ENCODE assay signal across 8 mouse cellular contexts in genomic region chr6:92784782-92785181, GRCm38 (mm10). TPM values are rescaled to one million over a fixed set of nuclear protein-coding genes. Genes with fewer than 3 reads are reported as not detected.
DNase-seq lines count a peak whose midpoint lies in the region; ATAC-seq and TF ChIP-seq lines count a peak whose summit lies in the region.

No protein-coding gene starts in this region.

- no peak for TF ChIP-seq POLR2A in testis, adult 2 months (IDR thresholded peaks at IDR 0.05; ENCODE audit: control insufficient read depth, low read depth, low read length)
- TF ChIP-seq POLR2A in lung, adult 2 months (IDR thresholded peaks at IDR 0.05; ENCODE audit: borderline replicate concordance, extremely low read depth, low read depth, low read length), result no peak

- no peak overlapping the region for H3K4me3 ChIP-seq in testis, adult 2 months (ENCODE audit: control insufficient read depth, low read depth, low read length)
- H3K4me3 ChIP-seq in forebrain, embryonic 11.5 days (ENCODE audit: low read depth, low read length), result no peak overlapping the region
- no peak overlapping the region for H3K4me3 ChIP-seq in lung, adult 2 months (replicated peaks; ENCODE audit: extremely low read depth, low read depth, low read length)

- no peaks in the 10 kb centered on the region for H3K27me3 ChIP-seq in testis, adult 2 months (ENCODE audit: control insufficient read depth, insufficient read depth, low read length)
- H3K27me3 ChIP-seq in forebrain, embryonic 11.5 days (ENCODE audit: control insufficient read depth, insufficient read depth, low read length), result 0 out of 2 replicates have a peak, but pooled peaks cover 2% of the 10 kb centered on the region

- H3K4me2 ChIP-seq in forebrain, embryonic 11.5 days (ENCODE audit: low read depth, low read length, severe bottlenecking), result no peak overlapping the region

- TF ChIP-seq CTCF in testis, adult 2 months (IDR thresholded peaks at IDR 0.05; ENCODE audit: control insufficient read depth, insufficient read depth, insufficient replicate concordance, low read depth, low read length), result peak; percentile 71; the same call in 1 of the 2 replicates
- TF ChIP-seq CTCF in lung, adult 2 months (IDR thresholded peaks at IDR 0.05; ENCODE audit: insufficient read depth, low read length), result peak; percentile 79

- peaks cover 2% of the 10 kb centered on the region for H3K4me1 ChIP-seq in testis, adult 2 months (ENCODE audit: control insufficient read depth, insufficient read depth, low read length)
- peaks cover 3% of the 10 kb centered on the region; the same call in 1 of the 2 replicates for H3K4me1 ChIP-seq in forebrain, embryonic 11.5 days (replicated peaks; ENCODE audit: control insufficient read depth, insufficient read depth, low read length)
- H3K4me1 ChIP-seq in lung, adult 2 months (ENCODE audit: control insufficient read depth, insufficient read depth, low read length), result no peaks in the 10 kb centered on the region

- no peaks in the 10 kb centered on the region for H3K9me3 ChIP-seq in forebrain, embryonic 11.5 days (ENCODE audit: control insufficient read depth, low read length)

- peak; percentile 15 for DNase-seq in CD4-positive, CD25-positive, alpha-beta regulatory T cell, adult 2 months (ENCODE audit: low read depth, low spot score)
- no peak for DNase-seq in testis, postnatal 14 days (ENCODE audit: low spot score)
- peak; percentile 81 for DNase-seq in forebrain, embryonic 11.5 days (ENCODE audit: low spot score)
- peak; percentile 20 for DNase-seq in hindlimb bud, embryonic 11.5 days (ENCODE audit: extremely low spot score, low read depth, low spot score)
- peak; percentile 55 for DNase-seq in lung, adult 2 months
- DNase-seq in right cerebral cortex, adult 18-20 months, result peak; percentile 29

- 12% methylated on average over 7 of the region's 7 CpGs for whole genome bisulfite sequencing in forebrain, embryonic 11.5 days
- 26% methylated on average over 7 of the region's 7 CpGs for WGBS in lung, adult 2 months

- no peak overlapping the region for H3K9ac ChIP-seq in forebrain, embryonic 11.5 days (ENCODE audit: low read length)

- H3K36me3 ChIP-seq in testis, adult 2 months (ENCODE audit: control insufficient read depth, insufficient read depth, low read length), result no peaks in the 10 kb centered on the region
- H3K36me3 ChIP-seq in forebrain, embryonic 11.5 days (ENCODE audit: control insufficient read depth, insufficient read depth, low read length), result no peaks in the 10 kb centered on the region

- no peak overlapping the region for H3K27ac ChIP-seq in testis, adult 2 months (ENCODE audit: control insufficient read depth, insufficient read depth, low read depth, low read length)
- H3K27ac ChIP-seq in forebrain, embryonic 11.5 days (ENCODE audit: low read depth, low read length), result no peak overlapping the region

- ATAC-seq in CD4-positive, CD25-positive, alpha-beta regulatory T cell, adult 4 months, result no peak
- ATAC-seq in forebrain, embryonic 11.5 days (replicated peaks; ENCODE audit: low FRiP score), result 0 out of 2 replicates have a peak, but pooled peaks have one; percentile 32

RNA-seq across cellular contexts. Expression of gene A730049H05Rik, which starts 31.5 kb away (rescaled TPM):
- polyA plus RNA-seq in CD4-positive, CD25-positive, alpha-beta regulatory T cell, adult 4 months (2017; shearing (Covaris generic)), result not detected
- polyA plus RNA-seq in testis, adult 2 months (2012; rRNA removed), result 0.08 TPM in 1 of 2 replicates, not detected in the other
- polyA plus RNA-seq in forebrain, embryonic 11.5 days (2014; fragmentation: Nextera tagmentation; extraction: Ambion mirVana), result 0.12 and 0.36 TPM in 2 replicates
- polyA plus RNA-seq in lung, adult 2 months (2012; rRNA removed), result 0.08 and 0.15 TPM in 2 replicates
